Mouse (Mus musculus) bone marrow, adult 2 months (tissue): ENCODE results near the gene Kdm3a. TPM values are rescaled to one million over a fixed set of nuclear protein-coding genes. Genes with fewer than 3 reads are reported as not detected.

Source experiments
- H3K27ac ChIP-seq: fragments of 200-500 bp; 2 replicates; pipeline ENCODE4 v1.5.1; 2012; ENCODE audit warnings: low read depth, mild to moderate bottlenecking, control low read depth, inconsistent platforms, low read length; ENCODE audit not compliant: control insufficient read depth, poor library complexity, insufficient read depth
- H3K4me1 ChIP-seq: fragments of 200-500 bp; 2 replicates; pipeline ENCODE4 v1.6.1; 2011; ENCODE audit warnings: low read length; ENCODE audit not compliant: control insufficient read depth, insufficient read depth
- H3K4me3 ChIP-seq: fragments of 200-500 bp; replicated peaks from 2 replicates; pipeline ENCODE3; 2011; ENCODE audit warnings: mild to moderate bottlenecking, low read depth, low read length, control low read depth; ENCODE audit not compliant: control insufficient read depth
- CTCF ChIP-seq: fragments of 200-500 bp; IDR thresholded peaks from 2 replicates; pipeline ENCODE4 v1.5.1; 2011; ENCODE audit warnings: low read length, control low read depth; ENCODE audit not compliant: control insufficient read depth, insufficient read depth
- POLR2A ChIP-seq: fragments of 200-500 bp; IDR thresholded peaks from 2 replicates; pipeline ENCODE4 v1.6.1; 2011; ENCODE audit warnings: low read depth, mild to moderate bottlenecking, control low read depth, low read length, borderline replicate concordance; ENCODE audit not compliant: control insufficient read depth
- WGBS: fragments of 180-500 bp; shearing (Covaris S2); methylation state at CpG from one replicate; pipeline ENCODE4 v1.1.7; 2018; 5-methylcytosine and 5-hydroxymethylcytosine counted together
- polyA plus RNA-seq: library from polyadenylated mRNA; stranded (reverse); fragments of >200 nt; gene quantifications from 2 replicates; pipeline ENCODE4 v1.2.4, GENCODE M21; 2011; ENCODE audit warnings: low replicate concordance; ENCODE audit not compliant: missing spikeins, insufficient read depth, insufficient read length

Kdm3a gene
- polyA plus RNA-seq, 1 experiment: 16.7 TPM

DNA sequence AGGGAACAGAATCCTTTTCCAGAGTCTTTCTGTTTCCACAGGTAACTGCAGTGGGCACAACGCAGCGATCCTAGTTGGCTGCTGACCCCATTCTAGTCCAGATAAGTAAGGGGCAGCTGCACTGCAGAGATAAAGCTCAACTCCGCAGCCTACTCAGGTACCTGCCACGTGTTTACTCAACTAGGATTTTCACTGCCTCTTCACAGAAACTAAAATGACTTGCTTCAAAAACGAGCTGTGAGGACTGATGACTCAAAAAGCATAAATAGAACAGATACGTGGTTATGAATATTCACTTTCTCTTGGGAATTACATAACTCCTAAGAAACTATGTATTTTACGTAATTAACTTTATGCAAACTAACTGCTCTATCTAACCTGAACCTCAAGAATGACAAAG is 22.8 kb downstream of the Kdm3a start:
- TF ChIP-seq CTCF (no peak), POLR2A (no peak)
- Histone ChIP-seq H3K27ac (no peak overlapping the region), H3K4me1 (no peaks in the 10 kb centered on the region; the same call in 1 of the 2 replicates), H3K4me3 (no peak overlapping the region)
- WGBS: 66% methylated on average over 7 of the region's 7 CpGs

GRCm38 (mm10) chr6:71608994-71609393 is 23.8 kb downstream of the Kdm3a start:
- TF ChIP-seq POLR2A: no peak
- TF ChIP-seq CTCF: no peak
- no peak overlapping the region for H3K27ac ChIP-seq
- H3K4me3 ChIP-seq: no peak overlapping the region
- no peaks in the 10 kb centered on the region; the same call in 1 of the 2 replicates for H3K4me1 ChIP-seq

GRCm38 (mm10) chr6:71607756-71608155 is 25.0 kb downstream of the Kdm3a start:
- 86% methylated on average over 3 of the region's 3 CpGs for WGBS
- Histone ChIP-seq H3K4me3 (no peak overlapping the region), H3K27ac (no peak overlapping the region), H3K4me1 (no peaks in the 10 kb centered on the region; the same call in 1 of the 2 replicates)
- no peak for TF ChIP-seq CTCF
- TF ChIP-seq POLR2A: no peak

- Histone ChIP-seq H3K4me3 (no peak overlapping the region), H3K27ac (no peak overlapping the region), H3K4me1 (no peaks in the 10 kb centered on the region)
- 92% methylated on average over 4 of the region's 4 CpGs for WGBS
- TF ChIP-seq POLR2A: no peak
- TF ChIP-seq CTCF: no peak
These were observed 42.6 kb downstream of the Kdm3a start for GRCm38 (mm10) chr6:71590154-71590553.

DNA sequence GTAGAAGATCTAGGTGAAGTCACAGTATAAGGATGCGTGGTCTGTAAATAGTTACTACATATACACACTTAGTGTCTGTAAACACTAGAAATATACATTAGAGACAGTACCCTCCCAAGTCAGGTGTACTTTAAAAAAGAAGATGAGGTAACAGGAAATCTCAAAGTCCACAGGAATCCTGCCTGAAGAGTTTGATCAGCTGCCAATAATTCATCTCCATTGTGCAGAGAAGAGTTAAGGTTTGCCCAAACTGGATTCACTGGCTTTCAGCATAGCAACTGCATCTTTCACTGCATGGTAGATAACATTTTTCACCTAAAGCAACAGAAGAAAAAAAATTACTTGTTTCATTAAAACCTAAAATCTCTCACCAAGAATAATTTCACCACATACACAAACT is 43.4 kb downstream of the Kdm3a start:
- 95% methylated on average over 1 of the region's 1 CpGs for WGBS
- no peak overlapping the region for H3K4me3 ChIP-seq

GRCm38 (mm10) chr6:71583198-71583597 is 49.6 kb downstream of the Kdm3a start:
- WGBS: 78% methylated on average over 4 of the region's 4 CpGs
- Histone ChIP-seq H3K4me1 (no peaks in the 10 kb centered on the region), H3K4me3 (no peak overlapping the region), H3K27ac (no peak overlapping the region)
- TF ChIP-seq POLR2A: no peak
- no peak for TF ChIP-seq CTCF

More for the DNA sequence above, 43.4 kb downstream of the Kdm3a start:
- no peaks in the 10 kb centered on the region for H3K4me1 ChIP-seq
- no peak for TF ChIP-seq CTCF
- TF ChIP-seq POLR2A: no peak
- no peak overlapping the region for H3K27ac ChIP-seq

- 94% methylated on average over 11 of the region's 11 CpGs for WGBS
- Histone ChIP-seq H3K27ac (no peak overlapping the region), H3K4me3 (no peak overlapping the region)
These were observed 53.3 kb downstream of the Kdm3a start for GRCm38 (mm10) chr6:71579478-71579877.

DNA sequence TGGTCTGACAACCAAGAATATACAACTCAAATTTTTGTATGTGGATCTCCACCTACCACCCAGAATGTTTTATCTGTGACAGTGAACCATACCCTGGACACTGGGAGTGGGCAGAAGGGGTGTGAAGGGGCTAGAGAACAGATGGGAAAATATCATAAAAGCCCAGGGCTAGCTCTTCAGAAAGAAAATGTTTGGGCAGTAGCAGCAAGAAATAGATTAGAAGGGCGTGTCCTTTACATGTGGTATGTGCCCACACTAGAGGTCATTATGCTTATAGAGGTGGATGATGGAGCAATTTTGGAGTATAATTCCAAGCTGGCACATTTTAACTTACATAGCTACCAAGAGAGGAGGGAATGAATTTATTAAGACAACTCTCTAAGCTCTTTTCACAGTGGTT is 57.4 kb downstream of the Kdm3a start:
- Histone ChIP-seq H3K4me1 (no peaks in the 10 kb centered on the region), H3K4me3 (no peak overlapping the region), H3K27ac (no peak overlapping the region)
- no peak for TF ChIP-seq CTCF
- TF ChIP-seq POLR2A: no peak
- WGBS: 88% methylated on average over 1 of the region's 1 CpGs

More at GRCm38 (mm10) chr6:71579478-71579877, 53.3 kb downstream of the Kdm3a start:
- no peaks in the 10 kb centered on the region for H3K4me1 ChIP-seq
- TF ChIP-seq POLR2A (no peak), CTCF (no peak)

DNA sequence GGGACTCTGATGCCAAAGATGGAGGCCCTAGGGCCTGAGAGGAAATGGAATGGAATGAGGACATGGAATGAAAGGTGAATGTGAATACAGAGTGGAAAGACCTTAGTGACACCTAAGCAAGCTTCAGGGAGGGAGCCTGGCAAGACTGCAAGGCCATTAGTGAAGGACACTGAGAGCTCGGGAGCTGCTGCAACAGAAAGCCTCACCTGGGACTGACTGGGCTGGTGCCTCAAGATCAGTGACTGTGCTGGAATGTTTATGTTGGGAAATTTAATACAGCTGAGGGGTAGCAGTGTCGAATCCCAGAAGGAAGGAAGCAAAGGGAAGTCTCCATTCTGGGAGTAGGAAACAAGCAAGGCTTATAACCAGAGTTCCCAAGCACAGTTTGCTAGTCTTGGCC is 63.8 kb downstream of the Kdm3a start:
- Histone ChIP-seq H3K4me3 (no peak overlapping the region), H3K27ac (no peak overlapping the region), H3K4me1 (no peaks in the 10 kb centered on the region; the same call in 1 of the 2 replicates)
- no peak for TF ChIP-seq CTCF
- TF ChIP-seq POLR2A: no peak
- WGBS: 76% methylated on average over 2 of the region's 2 CpGs

DNA sequence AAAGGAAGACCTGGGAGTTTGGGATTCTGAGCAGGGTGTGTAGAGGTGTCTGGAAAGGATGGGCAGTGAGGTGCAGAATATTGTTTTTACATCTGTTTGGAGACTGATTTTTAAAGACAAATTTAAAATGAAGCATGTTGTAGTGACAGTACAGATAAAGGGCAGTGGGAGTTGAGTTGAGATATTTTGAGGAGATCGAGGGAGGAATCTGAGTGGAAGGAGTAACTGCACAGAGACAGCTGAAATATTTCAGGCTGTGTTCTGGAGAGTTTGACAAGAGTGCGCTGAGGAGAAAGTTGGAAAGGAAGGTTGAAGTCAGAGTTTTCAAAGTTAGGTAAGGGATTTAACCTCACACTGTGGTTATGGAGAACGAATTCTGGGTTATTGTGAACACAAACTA is 64.2 kb downstream of the Kdm3a start:
- 84% methylated on average over 3 of the region's 3 CpGs for WGBS
- TF ChIP-seq POLR2A (no peak), CTCF (no peak)
- H3K27ac ChIP-seq: no peak overlapping the region
- H3K4me1 ChIP-seq: no peaks in the 10 kb centered on the region; the same call in 1 of the 2 replicates
- H3K4me3 ChIP-seq: no peak overlapping the region
